Mouse (Mus musculus) limb, embryonic 12.5 days (tissue): ENCODE results near the gene Pbld1. TPM values are rescaled to one million over a fixed set of nuclear protein-coding genes. Genes with fewer than 3 reads are reported as not detected.
A peak's percentile ranks its signal among the peaks of the same experiment; 100 is the strongest.
"Not testable (repeated sequence)": the region's sequence is repeated elsewhere in the genome, so short reads cannot be mapped to it uniquely, and the experiment has no call there.

ENCODE experiments used
- ATAC-seq: fragments of 200-750 bp; cut with Nextera tagmentation; 2 replicates; pipeline ENCODE4 v1.8.0; 2017; ENCODE audit warnings: low read depth, moderate TSS enrichment; ENCODE audit not compliant: insufficient number of reproducible peaks, insufficient read depth, low FRiP score, low TSS enrichment
- H3K27ac ChIP-seq: fragments of 300-500 bp; sonication (generic); 2 replicates; pipeline ENCODE4 v1.5.1; 2016; ENCODE audit warnings: mild to moderate bottlenecking, moderate library complexity
- H3K27me3 ChIP-seq: fragments of 300-500 bp; sonication (generic); 2 replicates; pipeline ENCODE4 v1.6.1; 2016; ENCODE audit warnings: mild to moderate bottlenecking, moderate library complexity
- H3K36me3 ChIP-seq: fragments of 300-500 bp; sonication (generic); 2 replicates; pipeline ENCODE4 v1.6.1; 2016; ENCODE audit warnings: mild to moderate bottlenecking, moderate library complexity
- H3K4me1 ChIP-seq: fragments of 300-500 bp; sonication (generic); replicated peaks from 2 replicates; pipeline ENCODE4 v1.6.1; 2016
- H3K4me2 ChIP-seq: fragments of 300-500 bp; sonication (generic); 2 replicates; pipeline ENCODE4 v1.6.1; 2016; ENCODE audit warnings: mild to moderate bottlenecking, moderate library complexity
- H3K4me3 ChIP-seq: fragments of 300-500 bp; sonication (generic); replicated peaks from 2 replicates; pipeline ENCODE4 v1.5.1; 2016; ENCODE audit warnings: mild to moderate bottlenecking
- H3K9ac ChIP-seq: fragments of 300-500 bp; sonication (generic); replicated peaks from 2 replicates; pipeline ENCODE4 v1.6.1; 2016; ENCODE audit warnings: mild to moderate bottlenecking, moderate library complexity
- H3K9me3 ChIP-seq: fragments of 300-500 bp; sonication (generic); 2 replicates; pipeline ENCODE4 v1.6.1; 2016; ENCODE audit warnings: mild to moderate bottlenecking, moderate library complexity
- WGBS: fragments of 180-500 bp; shearing (Covaris S2); methylation state at CpG from one replicate; pipeline ENCODE4 v1.1.7; 2016; 5-methylcytosine and 5-hydroxymethylcytosine counted together
- polyA plus RNA-seq: library from polyadenylated mRNA; unstranded; fragments of >200 nt; fragmentation: Nextera tagmentation; extraction: Ambion mirVana; gene quantifications from 2 replicates; pipeline ENCODE4 v1.2.1, GENCODE M21; 2016

The Pbld1 gene
- polyA plus RNA-seq, 1 experiment from 2014 or later, result 1.4 TPM

GRCm38 (mm10) chr10:63043154-63043553 lies 16.8 kb upstream of the Pbld1 start:
- no peak overlapping the region for H3K27ac ChIP-seq
- H3K9ac ChIP-seq, result no peak overlapping the region
- no peak overlapping the region for H3K4me2 ChIP-seq
- WGBS, result 65% methylated on average over 3 of the region's 3 CpGs
- ATAC-seq, result no peak
- no peaks in the 10 kb centered on the region for H3K9me3 ChIP-seq
- no peaks in the 10 kb centered on the region for H3K27me3 ChIP-seq
- H3K4me1 ChIP-seq, result no peaks in the 10 kb centered on the region
- H3K4me3 ChIP-seq, result no peak overlapping the region
- H3K36me3 ChIP-seq, result no peaks in the 10 kb centered on the region

GRCm38 (mm10) chr10:63047751-63048150 lies 12.2 kb upstream of the Pbld1 start:
- 89% methylated on average over 8 of the region's 8 CpGs for WGBS
- no peak for ATAC-seq
- Histone ChIP-seq H3K9me3 (no peaks in the 10 kb centered on the region), H3K27me3 (no peaks in the 10 kb centered on the region), H3K36me3 (no peaks in the 10 kb centered on the region), H3K9ac (no peak overlapping the region), H3K4me1 (no peaks in the 10 kb centered on the region), H3K4me2 (no peak overlapping the region), H3K27ac (no peak overlapping the region), H3K4me3 (no peak overlapping the region)

GRCm38 (mm10) chr10:63049106-63049505 lies 10.9 kb upstream of the Pbld1 start:
- H3K9me3 ChIP-seq, result no peaks in the 10 kb centered on the region
- no peak overlapping the region for H3K27ac ChIP-seq
- H3K27me3 ChIP-seq, result no peaks in the 10 kb centered on the region
- H3K4me3 ChIP-seq, result no peak overlapping the region
- H3K36me3 ChIP-seq, result no peaks in the 10 kb centered on the region
- 0 out of 2 replicates have a peak, but pooled peaks cover 3% of the 10 kb centered on the region for H3K4me1 ChIP-seq
- no peak overlapping the region for H3K4me2 ChIP-seq
- no peak for ATAC-seq
- 97% methylated on average over 2 of the region's 2 CpGs for WGBS
- no peak overlapping the region for H3K9ac ChIP-seq

GRCm38 (mm10) chr10:63051267-63051666 lies 8.7 kb upstream of the Pbld1 start:
- no peak for ATAC-seq
- Histone ChIP-seq H3K4me1 (0 out of 2 replicates have a peak, but pooled peaks cover 3% of the 10 kb centered on the region), H3K27ac (no peak overlapping the region), H3K27me3 (no peaks in the 10 kb centered on the region), H3K4me3 (no peak overlapping the region), H3K36me3 (no peaks in the 10 kb centered on the region), H3K4me2 (no peak overlapping the region), H3K9ac (no peak overlapping the region), H3K9me3 (no peaks in the 10 kb centered on the region)
- WGBS, result 79% methylated on average over 7 of the region's 7 CpGs

- no peak for ATAC-seq
- 80% methylated on average over 6 of the region's 6 CpGs for WGBS
- Histone ChIP-seq H3K4me3 (no peak overlapping the region), H3K27me3 (no peaks in the 10 kb centered on the region), H3K9me3 (no peaks in the 10 kb centered on the region), H3K27ac (no peak overlapping the region), H3K36me3 (no peaks in the 10 kb centered on the region), H3K4me2 (no peak overlapping the region), H3K4me1 (0 out of 2 replicates have a peak, but pooled peaks cover 3% of the 10 kb centered on the region), H3K9ac (no peak overlapping the region)
Observed at GRCm38 (mm10) chr10:63052011-63052410, 8.0 kb upstream of the Pbld1 start.

GRCm38 (mm10) chr10:63053007-63053406 lies 7.0 kb upstream of the Pbld1 start:
- Histone ChIP-seq H3K27me3 (no peaks in the 10 kb centered on the region), H3K4me2 (no peak overlapping the region), H3K4me1 (peaks cover 7% of the 10 kb centered on the region; the same call in 1 of the 2 replicates), H3K9me3 (no peaks in the 10 kb centered on the region), H3K27ac (no peak overlapping the region), H3K9ac (no peak overlapping the region), H3K36me3 (no peaks in the 10 kb centered on the region), H3K4me3 (no peak overlapping the region)
- WGBS, result 60% methylated on average over 6 of the region's 6 CpGs
- ATAC-seq, result no peak

- H3K9me3 ChIP-seq, ATAC-seq, H3K4me1 ChIP-seq, H3K27ac ChIP-seq, H3K4me3 ChIP-seq, H3K27me3 ChIP-seq, H3K9ac ChIP-seq, H3K4me2 ChIP-seq, H3K36me3 ChIP-seq: not testable (repeated sequence)
- WGBS, result 82% methylated on average over 6 of the region's 6 CpGs
Observed at GRCm38 (mm10) chr10:63054071-63054470, 5.9 kb upstream of the Pbld1 start.

GRCm38 (mm10) chr10:63054586-63054985 lies 5.4 kb upstream of the Pbld1 start:
- Histone ChIP-seq H3K9ac (no peak overlapping the region), H3K27me3 (no peaks in the 10 kb centered on the region), H3K9me3 (no peaks in the 10 kb centered on the region), H3K36me3 (no peaks in the 10 kb centered on the region), H3K4me1 (peaks cover 7% of the 10 kb centered on the region; the same call in 1 of the 2 replicates), H3K4me3 (no peak overlapping the region), H3K27ac (no peak overlapping the region), H3K4me2 (no peak overlapping the region)
- 68% methylated on average over 2 of the region's 2 CpGs for WGBS
- no peak for ATAC-seq

GRCm38 (mm10) chr10:63056966-63057750 lies 2.8 kb upstream of the Pbld1 start:
- WGBS, result 31% methylated on average over 24 of the region's 24 CpGs
- ATAC-seq, result no peak

GRCm38 (mm10) chr10:63060406-63060805 lies 444 bp downstream of the Pbld1 start:
- Histone ChIP-seq H3K27me3 (no peaks in the 10 kb centered on the region), H3K9me3 (no peaks in the 10 kb centered on the region), H3K4me3 (no peak overlapping the region), H3K27ac (no peak overlapping the region), H3K9ac (no peak overlapping the region), H3K4me1 (peaks cover 4% of the 10 kb centered on the region; the same call in 1 of the 2 replicates), H3K4me2 (no peak overlapping the region), H3K36me3 (no peaks in the 10 kb centered on the region)
- ATAC-seq, result no peak
- 71% methylated on average over 11 of the region's 11 CpGs for WGBS

More at GRCm38 (mm10) chr10:63056966-63057750, 2.8 kb upstream of the Pbld1 start:
- Histone ChIP-seq H3K27me3 (no peaks in the 10 kb centered on the region), H3K27ac (0 out of 2 replicates have a peak overlapping the region, but pooled peaks have one; percentile 17), H3K9me3 (no peaks in the 10 kb centered on the region), H3K4me3 (no peak overlapping the region), H3K4me1 (peaks cover 7% of the 10 kb centered on the region; the same call in 1 of the 2 replicates), H3K4me2 (peak overlapping the region; percentile 28), H3K36me3 (no peaks in the 10 kb centered on the region), H3K9ac (no peak overlapping the region)

GRCm38 (mm10) chr10:63061266-63061665 lies 1.3 kb downstream of the Pbld1 start:
- H3K4me3 ChIP-seq, result no peak overlapping the region
- 0 out of 2 replicates have a peak, but pooled peaks cover 1% of the 10 kb centered on the region for H3K27me3 ChIP-seq
- ATAC-seq, result no peak
- peaks cover 4% of the 10 kb centered on the region; the same call in 1 of the 2 replicates for H3K4me1 ChIP-seq
- no peaks in the 10 kb centered on the region for H3K9me3 ChIP-seq
- H3K27ac ChIP-seq, result no peak overlapping the region
- 68% methylated on average over 12 of the region's 12 CpGs for WGBS
- H3K36me3 ChIP-seq, result no peaks in the 10 kb centered on the region
- H3K4me2 ChIP-seq, result no peak overlapping the region
- no peak overlapping the region for H3K9ac ChIP-seq
